Mouse (Mus musculus): ENCODE data around the gene Sorbs2.

Sorbs2 gene

DNA sequence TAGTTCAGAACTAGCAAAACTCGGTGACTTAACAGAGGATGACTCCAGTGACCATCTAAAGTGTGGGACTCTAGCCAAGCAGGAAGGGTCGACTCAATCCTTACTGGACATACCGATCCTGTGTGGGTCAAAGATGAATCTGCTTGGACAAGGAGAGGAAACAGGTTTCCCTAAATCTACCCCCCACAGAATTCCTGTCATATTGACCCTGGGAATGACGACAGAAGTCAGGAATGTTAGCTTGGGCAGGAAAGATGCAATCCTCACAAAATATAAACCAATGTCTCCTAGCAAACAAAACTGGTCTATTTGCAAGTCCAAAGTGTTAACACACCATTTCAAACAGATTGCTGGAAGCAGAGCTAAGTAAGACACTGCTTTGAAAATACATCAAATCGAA, 118.8 kb downstream of the Sorbs2 start:
- DNase-seq (ENCODE audit: low read depth, low spot score) = no peak

DNA sequence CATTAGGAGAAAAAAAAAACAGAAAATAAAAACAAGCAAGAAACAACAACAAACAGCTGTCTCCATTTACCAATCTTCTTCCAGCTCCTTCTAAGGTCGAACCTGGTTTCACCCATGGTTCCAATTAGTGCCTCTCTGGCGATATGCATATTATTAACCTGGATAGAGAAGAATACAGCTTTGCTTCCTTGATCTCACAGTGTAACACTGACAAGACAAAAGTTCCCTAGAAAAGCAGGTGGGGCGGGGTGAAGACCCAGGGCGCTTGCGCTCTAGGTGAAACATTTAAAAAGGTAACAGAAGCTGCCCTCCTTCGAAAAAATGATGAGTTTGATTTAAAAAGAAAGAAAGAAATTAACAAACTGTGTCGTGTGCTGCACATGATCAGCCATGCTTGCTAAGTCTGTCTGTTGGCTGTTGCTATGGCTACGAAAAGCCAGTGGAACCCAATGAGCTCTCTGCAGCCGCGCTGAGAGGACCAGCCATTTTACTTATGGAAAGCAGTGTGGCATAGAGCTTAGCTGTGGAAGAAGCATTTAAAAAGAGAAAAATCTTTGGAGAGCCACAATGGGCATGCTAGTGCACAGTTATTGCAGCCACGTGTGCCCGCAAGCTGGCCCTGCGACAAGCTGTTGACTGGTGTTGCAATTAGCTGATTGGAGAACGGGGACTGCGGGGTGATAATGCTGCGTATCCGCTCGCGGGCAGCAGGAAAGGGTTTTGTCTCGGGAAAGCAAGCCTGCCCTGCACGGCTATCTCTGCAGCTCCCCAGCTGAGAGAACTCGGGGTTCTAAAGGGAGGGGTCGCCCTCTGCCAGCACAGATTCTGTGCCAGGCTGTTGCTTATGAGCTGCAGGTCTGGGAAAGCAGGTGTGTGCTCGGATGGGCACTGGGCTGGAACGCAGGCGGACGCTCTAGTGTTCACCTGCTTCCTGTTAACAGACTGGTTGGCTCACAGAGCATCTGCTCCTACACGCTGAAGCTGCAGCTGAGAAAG, 120.0 kb downstream of the Sorbs2 start:
- DNase-seq (ENCODE audit: low read depth, low spot score) = peak; percentile 81

DNA sequence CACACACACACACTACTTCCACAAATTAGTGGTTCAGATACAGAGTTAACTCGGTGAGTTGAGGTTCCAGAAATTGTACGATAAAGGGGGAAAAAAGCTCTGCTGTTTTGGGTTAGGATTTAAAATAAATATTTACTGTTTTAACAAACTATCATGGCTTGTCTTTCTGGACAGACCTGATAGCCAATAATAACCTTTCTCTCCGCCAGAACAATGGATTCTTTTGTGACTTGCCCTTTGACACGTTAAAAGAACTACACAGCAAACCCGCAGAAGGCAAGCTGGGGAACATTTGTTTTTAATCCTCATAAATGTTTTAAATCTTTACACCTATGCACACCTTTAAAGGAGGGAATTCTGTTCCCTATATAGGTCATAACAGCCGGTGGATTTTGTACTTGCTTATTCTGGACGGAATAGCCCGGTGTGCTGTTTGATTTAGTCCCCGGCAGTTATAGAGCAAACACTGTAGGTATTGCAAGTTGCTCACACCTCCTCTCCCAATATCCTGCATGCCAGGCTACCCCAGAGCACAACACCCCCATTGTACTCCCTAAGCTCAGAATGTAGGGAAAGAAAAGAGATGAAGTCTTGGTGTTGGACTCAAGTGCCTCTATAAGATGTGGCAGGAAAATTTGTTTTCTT, 121.0 kb downstream of the Sorbs2 start:
- no peak for DNase-seq (ENCODE audit: low read depth, low spot score)

DNA sequence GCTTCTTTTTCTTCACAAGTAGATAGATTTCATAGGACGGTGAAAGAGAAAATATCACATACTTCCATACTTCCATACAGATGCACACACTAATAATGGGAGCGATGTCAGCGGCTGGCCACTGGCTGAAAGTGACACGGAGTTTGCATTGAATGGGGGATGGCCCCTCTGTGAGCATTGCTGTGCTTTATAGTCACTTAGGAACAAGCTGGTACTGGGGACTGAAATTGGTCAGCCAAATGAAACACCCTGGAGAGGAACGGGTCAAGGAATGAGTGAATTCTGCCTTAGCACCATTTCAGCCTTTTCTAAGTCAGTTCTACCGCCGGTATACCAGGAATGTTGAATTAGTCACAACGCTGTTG, 121.5 kb downstream of the Sorbs2 start:
- DNase-seq (ENCODE audit: low read depth, low spot score) = no peak

DNA sequence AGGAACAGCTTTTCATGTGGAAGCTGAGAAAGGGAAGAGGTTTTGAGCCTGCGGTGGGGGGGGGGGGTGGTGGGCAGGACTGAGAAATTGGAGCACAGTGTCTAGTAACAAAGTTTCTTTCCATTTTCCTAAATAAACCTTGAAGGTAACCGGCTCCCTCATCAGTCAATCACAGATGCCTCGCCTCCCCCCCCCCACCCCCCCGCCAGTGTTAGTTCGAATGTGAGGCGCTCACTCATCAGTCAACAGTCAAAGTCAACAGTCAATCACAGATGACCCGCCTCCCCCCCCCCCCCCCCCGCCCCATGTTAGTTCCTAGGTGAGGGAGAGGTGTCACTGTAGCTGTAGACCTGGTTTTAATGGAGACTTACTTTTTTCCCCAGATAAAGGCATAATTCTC, 123.4 kb downstream of the Sorbs2 start:
- no peak for DNase-seq (ENCODE audit: low read depth, low spot score)

DNA sequence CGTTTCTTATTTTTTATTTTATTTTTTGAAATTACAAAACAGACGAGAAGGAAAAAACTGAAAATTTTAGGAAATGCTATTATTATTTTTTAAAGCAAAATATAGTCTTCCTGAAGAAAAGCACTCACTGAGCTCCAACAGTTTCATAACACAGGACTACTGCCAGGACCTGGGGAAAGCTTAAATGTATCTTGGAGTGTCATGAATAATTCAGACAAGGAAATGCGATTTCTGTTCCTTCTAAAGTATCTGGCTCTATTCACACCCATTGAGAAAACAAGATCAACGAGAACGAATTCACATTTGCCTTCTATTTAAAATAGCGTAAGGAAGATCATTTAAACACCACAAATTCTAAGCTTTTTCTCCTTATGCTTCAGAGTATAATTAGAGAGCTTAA, 127.6 kb downstream of the Sorbs2 start:
- DNase-seq (ENCODE audit: low read depth, low spot score) = no peak

DNA sequence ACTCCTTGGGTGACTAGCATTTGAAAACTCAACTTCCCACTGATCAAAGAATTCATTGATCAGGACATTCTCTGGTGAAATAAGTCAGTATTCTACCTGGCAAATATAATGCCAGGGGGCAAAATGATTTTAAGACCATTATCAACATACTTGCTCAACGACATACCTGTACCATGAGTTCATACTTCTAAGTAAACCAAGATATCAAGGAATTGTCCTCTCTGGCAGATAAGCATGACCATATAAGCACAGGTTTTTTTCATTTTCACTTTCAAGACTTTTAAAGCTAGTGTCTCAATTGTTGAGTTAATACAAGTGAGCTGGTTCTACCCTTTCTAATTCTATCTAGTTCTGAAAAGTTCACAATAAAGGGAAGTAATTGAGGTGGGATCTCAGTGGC, 130.2 kb downstream of the Sorbs2 start:
- DNase-seq (ENCODE audit: low read depth, low spot score) = no peak

DNA sequence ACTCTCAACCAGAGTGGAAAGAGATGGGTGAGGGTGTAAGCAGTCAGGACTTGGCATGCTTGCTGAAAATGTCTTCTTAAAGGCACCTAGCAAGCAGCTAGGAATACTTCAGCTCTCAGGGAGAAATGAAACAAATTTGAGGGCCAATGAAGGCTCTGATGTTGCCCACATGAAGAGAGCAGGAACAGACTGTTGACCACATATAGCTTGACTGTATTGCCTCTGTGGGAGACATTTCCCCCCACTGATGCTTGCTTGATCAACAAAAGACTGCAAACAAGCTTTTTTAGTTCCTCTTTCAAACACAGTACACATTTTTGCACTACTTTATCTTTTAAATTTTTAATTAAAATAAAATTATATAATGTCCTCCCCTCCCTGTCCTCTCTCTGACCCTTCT, 131.9 kb downstream of the Sorbs2 start:
- no peak for DNase-seq (ENCODE audit: low read depth, low spot score)

DNA sequence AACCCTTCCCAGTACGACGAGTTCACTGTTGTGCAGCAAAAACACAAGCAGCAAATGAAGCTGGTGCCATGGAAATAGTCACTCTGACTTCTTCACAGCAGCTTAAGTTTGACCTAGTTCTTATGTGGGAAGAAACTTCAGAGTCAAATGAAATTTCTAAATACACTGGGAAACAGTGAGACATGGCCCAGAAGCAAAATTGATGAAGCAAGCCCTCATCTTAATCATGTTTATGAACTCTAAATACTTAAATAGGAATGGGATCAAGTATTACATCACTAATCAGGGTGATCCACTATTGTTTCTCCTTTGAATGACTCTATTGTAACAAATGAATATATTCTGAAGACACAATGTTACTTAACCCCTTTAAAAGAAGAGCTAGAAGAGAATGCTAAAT, 137.1 kb downstream of the Sorbs2 start:
- DNase-seq (ENCODE audit: low read depth, low spot score) = no peak

DNA sequence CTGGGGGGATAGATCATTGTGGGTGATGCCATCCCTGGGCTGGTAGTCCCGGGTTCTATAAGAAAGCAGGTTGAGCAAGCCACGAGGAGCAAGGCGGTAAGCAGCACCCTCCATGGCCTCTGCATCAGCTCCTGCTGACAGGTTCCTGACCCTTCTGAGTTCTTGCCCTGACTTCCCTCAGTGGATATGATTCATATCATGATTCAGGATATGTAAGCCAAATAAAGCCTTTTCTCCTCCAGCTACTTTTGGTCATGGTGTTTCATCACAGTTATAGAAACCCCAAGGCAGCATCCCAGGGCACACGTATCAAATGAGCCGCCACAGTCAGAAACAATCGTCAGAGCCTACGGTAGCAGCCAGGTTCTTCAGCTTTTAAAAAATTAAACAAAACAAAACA, 141.5 kb downstream of the Sorbs2 start:
- DNase-seq (ENCODE audit: low read depth, low spot score) = no peak

DNA sequence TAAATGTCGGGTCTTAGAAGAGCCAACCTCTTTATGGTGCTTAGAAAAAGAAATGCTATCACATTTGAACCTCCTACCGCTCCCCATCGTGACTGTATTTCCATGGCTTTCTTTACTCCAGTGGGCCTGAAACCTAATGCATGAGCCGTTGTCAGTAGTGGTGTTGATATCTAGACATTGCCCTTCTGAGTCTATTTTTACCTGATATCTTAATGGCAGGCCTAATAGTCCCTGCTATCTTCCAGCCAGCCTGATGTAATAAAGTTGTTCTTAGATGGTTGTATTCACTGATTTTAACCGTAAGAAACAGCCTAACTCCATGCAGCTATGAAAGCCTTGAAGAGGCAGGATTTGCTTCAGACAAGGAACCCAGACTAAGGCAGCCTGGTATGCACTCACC, 142.4 kb downstream of the Sorbs2 start:
- no peak for DNase-seq (ENCODE audit: low read depth, low spot score)

DNA sequence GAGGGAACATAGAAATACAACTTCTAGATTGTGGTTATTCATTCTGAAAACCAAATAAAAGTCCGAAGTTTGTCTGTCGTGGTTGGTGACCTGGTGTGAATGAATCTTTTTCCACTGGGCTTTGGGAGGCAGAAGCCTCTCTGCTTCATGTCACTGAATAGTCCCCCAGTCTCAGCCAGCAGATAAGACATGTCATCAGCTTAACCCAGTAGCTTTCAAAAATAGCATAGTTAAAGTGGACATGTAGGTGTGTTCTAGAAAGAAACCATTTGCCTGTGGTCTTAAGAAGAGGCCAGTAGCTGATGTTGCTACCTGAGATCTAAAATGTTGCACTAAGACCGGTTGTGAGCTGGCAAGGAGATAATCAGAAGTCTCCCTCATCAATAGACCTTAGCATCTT, 150.4 kb downstream of the Sorbs2 start:
- DNase-seq (ENCODE audit: low read depth, low spot score) = no peak

DNA sequence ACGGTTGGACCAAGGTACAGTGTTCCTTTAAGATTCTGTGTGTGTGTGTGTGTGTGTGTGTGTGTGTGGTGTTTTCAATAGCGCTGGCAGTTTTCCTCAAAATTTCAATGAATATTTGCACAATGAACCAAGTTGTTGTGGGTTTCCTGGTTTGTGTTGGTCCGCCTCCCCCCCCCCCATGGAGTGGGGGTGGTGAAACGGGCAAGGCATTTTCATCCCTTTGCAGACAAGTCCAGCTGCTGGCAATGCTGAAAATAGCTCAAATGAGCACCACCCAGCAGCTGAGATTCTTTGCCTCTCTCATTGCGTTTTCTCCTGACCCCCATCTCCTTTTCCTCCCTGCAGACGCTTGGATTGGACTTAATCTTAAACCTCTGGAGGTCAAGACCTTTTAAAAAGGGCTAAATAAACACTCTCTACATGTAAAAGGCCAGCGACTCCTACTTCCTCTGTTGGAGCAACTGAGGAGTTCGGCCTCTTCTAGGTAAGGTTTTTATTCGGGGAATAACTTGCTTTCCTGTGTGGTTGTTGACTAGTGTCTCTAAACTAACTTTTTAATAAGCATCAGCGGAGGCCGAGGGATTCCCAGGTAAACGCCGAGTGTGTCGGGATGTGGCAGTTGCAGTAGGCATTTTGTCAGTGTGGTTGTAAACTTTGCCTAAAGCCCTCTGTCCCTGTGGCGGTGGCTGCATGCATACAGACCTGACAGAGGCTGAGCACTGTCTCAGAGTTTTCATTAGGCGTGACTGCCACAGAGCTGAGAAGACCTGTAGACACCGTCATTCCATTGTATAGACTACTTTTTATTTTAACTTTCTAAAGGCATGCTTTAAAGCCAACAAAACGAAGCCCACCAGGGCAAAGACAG, 151.1 kb downstream of the Sorbs2 start:
- DNase-seq (ENCODE audit: low read depth, low spot score) = peak; percentile 10

DNA sequence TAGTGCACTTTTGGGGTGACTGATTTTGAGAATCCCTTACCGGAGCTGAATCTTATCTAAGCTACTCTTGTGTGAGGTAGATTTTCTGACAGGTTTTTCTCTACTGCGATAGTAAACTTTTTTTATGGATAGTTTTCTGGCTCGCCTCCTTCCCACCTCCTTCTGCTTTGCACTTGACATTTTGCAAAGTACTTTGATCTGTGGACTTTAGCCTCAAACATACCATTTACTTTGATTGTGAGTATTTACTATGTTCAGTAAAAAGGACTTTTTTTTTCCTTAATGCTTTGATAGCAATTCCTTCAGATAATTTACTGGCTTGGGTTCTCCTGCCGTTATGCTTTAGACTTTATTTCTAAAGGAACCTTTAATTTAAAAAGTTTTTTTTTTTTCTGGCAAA, 151.9 kb downstream of the Sorbs2 start:
- no peak for DNase-seq (ENCODE audit: low read depth, low spot score)

DNA sequence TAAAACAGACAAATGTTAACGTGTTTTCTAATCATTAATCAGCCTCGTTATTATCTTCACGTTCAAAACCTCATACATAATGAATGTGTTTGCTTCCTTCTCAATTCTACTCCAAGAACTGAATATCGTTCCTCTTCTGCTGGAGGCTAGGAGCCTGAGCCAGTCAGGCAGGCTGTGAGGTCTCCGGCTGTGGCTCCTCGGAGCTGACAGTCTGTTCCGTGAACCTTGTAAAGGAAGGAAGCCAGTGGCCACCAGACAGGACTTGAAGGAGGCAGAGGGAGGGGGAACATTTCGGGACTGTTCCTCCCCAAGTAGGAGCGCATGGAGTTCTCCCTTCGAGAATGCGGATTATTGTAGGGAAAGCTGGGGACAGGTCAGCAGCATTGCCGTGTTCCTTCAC, 153.0 kb downstream of the Sorbs2 start:
- DNase-seq (ENCODE audit: low read depth, low spot score) = no peak

DNA sequence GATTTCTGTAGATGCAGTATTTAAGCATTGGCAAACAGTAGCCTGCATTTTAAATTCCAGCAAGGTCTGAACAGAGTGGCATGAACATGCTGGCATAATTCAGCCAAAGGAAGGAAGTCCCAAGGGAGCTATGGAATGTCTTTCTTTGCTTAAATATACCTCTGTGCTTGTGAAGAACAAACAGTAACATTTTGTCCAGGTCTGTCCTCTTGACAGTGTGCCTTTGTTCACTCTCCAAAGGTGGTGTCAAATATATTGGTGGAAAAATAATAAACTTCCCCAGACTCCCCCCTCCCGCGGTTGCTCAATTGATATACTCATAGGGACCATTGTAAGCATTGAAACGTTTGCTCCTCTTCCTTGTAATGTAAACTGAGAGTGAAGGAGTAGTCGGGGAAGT, 154.0 kb downstream of the Sorbs2 start:
- DNase-seq (ENCODE audit: low read depth, low spot score) = peak; percentile 63

DNA sequence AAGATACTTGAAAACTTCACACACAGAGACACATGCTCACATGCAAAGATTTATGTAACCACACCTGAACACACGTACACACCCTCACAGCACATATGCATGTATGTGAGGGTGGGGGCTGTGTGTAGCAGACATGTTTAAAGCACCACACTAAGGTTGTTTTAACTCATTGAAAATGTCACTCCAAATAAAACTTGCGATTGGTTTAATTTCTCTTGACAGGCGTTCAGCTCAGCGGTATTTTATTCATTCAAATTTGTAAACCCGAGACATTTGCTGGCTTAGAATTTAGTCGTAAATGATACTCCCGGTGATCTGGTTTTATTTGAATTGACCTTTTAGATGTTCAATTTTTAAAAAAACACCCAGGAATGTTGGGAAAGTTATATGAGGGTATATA, 158.6 kb downstream of the Sorbs2 start:
- no peak for DNase-seq (ENCODE audit: low read depth, low spot score)

DNA sequence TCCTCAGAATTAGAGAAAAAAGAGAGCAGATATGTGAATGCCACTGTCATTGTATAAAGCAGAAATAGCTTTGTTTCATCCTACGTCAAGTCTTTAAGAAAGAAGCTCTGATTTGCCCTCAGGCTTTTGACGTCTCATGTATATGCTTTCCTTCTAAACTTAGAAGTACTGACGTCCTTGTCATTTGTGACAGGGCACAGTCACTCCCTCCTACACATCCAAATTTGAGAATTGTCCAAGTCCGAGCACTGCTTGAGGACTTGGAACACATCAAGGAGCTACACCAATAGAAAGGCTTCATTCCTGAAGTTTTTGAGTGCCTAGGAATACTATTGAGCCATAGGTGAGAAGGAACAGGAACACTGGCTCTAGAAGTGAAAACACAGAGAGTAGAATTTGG, 165.6 kb downstream of the Sorbs2 start:
- no peak for DNase-seq (ENCODE audit: low read depth, low spot score)

DNA sequence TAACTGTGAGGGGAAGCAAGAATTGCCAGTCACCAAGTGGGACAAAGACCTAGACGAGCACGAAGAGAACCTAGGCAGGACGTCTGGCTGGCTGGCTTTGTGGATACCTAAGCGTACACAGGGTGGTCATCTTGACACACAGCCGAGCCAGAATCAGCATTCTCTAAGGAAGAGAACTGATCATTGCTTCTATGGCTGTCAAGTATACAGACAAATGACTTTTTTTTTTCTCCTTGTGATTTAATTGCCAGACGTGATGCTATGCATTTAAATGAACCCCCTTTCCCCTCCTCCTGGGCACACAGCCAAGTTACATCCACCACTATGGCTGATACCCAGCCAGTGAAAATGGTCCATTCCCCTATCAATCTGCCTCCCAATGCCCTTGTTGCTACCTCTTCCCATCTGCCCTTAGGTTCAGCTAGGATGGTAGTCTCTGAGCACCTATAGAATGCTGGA, 168.3 kb downstream of the Sorbs2 start:
- peak; percentile 25 for DNase-seq (ENCODE audit: low read depth, low spot score)

DNA sequence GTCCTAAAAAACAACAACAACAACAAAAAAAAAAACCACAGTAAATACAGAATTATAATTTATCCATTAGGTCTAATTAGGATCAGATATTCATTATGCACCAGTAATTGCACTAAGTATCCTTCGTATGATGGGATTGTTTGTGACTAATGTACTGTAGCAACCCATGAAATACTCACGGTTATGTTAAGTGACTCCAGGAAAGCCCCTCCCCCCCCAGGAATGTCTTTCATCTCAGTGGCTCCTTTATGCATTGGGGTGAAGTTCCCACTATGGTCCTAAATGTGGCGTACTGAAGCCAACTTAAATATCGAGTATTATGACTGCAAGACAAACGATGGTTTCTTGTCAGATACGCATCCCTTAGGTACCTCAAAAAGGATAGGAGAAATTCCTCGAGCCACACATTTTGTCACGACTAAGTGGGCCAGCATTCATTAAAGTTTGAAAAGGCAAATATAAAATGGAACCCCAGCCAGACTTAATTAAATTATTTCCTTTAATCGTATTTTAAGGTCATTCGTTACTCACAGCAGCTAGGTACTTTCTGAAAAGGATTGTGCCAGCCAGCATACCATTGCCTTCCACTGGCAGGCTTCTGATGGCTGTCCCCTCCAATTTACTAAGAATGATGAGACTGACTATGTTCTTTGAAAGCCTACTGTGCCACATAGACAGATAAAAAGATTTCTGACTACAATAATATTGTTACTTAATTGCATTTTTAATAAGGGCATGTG, 169.7 kb downstream of the Sorbs2 start:
- DNase-seq (ENCODE audit: low read depth, low spot score) = peak; percentile 41

DNA sequence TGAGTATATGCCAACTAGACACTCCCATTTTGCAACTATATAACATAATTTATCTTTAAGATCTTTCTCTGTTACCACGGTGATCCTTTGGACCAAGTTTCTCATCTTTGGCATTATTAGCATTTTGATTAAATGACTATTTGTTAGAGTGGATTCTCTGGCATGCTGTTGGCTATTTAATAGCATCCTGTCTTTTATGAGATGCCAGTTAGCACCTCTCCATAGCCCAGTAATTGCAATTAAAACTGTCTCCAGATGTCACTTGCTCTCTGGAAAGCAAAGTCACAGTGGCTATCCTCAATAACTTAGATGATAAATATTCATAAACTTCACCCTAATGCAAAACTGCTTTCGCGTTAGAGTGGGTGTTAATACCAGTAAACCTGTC, 170.3 kb downstream of the Sorbs2 start:
- DNase-seq (ENCODE audit: low read depth, low spot score) = no peak
